Mouse (Mus musculus) gastrocnemius, postnatal 14 days (tissue): Measurements from ENCODE around the gene Gpr132. TPM values are rescaled to one million over a fixed set of nuclear protein-coding genes. Genes with fewer than 3 reads are reported as not detected.

Source experiments
- DNase-seq: peaks from one replicate; pipeline ENCODE4 v3.0.0; 2021; ENCODE audit warnings: mixed read lengths
- intact Hi-C: fragments of 180-260 bp; cut with DNase I; formaldehyde crosslinking; loops from one replicate; pipeline ENCODE4 v1.15.1; 2025; ENCODE audit warnings: low total_unique reads
- total RNA-seq, 2 experiments: library from RNA; stranded (reverse); gene quantifications; 2 replicates each; pipeline ENCODE4 v1.2.3; 2021

The Gpr132 gene
- total RNA-seq, 2 experiments from 2014 or later: 0.10 TPM; not detected in 1

- intact Hi-C loops: no loop called here
- peak; percentile 4 for DNase-seq
Observed at GRCm38 (mm10) chr12:112807796-112808195, 60.2 kb downstream of the Gpr132 start.

DNA sequence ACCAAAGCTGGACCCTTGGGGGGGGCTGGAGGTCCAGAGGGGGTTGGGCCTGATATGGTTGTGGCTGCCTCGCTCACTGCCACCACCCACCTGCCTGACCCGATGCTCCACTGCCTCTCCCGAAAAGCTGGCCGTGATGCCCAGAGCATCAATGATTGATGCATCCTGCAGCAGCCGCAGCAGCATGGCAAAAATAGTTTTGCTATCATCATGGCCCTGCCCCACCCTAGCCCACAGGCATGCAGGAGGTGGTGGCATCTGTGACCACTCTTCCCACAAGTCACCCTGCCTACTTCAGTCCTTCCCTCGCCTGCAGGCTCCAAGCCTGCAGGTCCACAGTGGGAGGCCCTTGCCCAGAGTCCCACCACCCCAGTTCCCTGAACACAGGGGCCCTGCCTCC is 62.0 kb downstream of the Gpr132 start:
- intact Hi-C loops: no loop called here
- DNase-seq: no peak

- DNase-seq: no peak
- intact Hi-C loops: loop anchor here (5.0 kb wide), 1 partner anchor 38 kb away; no protein-coding TSS in a partner anchor
Observed at GRCm38 (mm10) chr12:112804046-112804445, 64.0 kb downstream of the Gpr132 start.

DNA sequence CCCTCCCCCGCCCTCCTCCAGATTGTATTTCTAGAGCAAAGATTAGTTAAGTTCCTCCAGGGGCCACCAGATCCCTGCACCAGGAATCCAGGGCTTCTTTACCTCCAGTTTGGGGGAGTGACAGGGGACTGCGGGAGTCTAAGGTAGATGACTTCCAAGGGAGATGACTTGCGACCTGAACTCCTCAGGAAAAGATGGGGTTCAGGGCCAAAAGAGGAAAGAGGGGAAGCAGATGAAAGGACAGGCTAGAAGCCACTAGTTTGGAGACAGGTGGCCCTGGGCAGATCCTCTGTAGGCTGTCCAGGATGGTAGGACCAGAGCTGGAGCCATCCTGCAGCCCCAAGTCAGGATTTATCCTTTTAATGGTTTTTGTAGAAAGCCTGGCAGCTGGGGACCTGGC is 65.1 kb downstream of the Gpr132 start:
- DNase-seq: peak; percentile 3
- intact Hi-C loops: loop anchor here (5.0 kb wide), 1 partner anchor 39 kb away; no protein-coding TSS in a partner anchor

DNA sequence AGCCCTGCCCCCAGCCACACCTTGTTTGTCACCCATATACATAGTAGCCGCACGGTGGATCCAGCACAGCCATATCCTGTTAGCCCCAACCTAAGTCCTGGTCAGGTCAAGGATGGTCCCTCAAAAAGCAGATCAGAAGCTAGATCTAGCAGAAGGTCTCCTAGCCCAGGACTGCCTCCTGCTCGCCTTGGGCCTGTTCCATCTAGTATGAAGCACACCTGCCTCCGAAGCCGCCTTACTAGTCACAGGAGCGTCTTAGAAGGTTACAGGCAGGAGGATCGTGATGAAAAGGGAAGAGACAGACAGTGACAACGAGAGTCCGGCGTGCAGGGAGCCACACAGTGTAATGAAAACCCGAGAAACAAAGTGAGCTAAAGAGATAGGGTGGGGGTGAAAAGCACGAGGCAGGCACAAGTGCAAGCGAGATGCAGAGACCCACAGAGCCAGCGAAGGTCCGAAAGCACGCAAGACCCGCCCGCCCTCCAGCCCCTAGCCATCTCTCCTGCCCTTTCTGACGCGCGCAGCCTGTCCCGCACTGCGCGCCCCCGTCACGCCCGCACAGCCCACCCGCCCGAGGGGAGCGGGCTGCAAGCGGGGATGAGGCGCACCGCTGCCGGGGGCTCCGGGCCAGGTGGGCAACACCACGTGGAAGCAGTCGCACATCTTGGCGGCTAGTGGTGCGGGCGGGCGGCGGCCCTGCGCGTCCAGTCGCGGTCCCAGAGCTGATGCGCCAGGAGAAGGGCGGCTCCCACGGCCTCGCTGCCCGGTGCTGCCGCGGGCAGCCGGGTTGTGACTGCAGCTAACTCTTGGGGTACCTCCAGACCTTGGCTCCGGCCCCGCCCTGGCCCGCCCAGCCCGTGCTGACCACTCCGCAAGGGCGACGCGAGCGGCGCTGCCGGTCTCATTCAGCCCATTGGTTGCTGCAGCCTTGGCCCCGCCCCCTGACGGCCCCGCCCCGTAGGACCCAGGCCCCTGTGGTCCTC is 65.9 kb downstream of the Gpr132 start, which contains the start of gene Ahnak2:
Gene Ahnak2, minus strand, starts transcription at position 794 of the 983 bp plus-strand sequence.
- peak; percentile 57 for DNase-seq
- intact Hi-C loops: loop anchor here (5.0 kb wide), 1 partner anchor 40 kb away; no protein-coding TSS in a partner anchor

Other genes starting within 250 kb of the Gpr132 start
- gene Adssl1, start 248.2 kb downstream of the Gpr132 start, total RNA-seq: 100 to 1,000 TPM; 462 to 471 TPM
- gene Siva1, start 223.5 kb downstream of the Gpr132 start, total RNA-seq: 10 to 100 TPM; 16.9 to 18.7 TPM
- 10 to 100 TPM; 78.3 to 89.4 TPM for gene Akt1, start 193.3 kb downstream of the Gpr132 start, total RNA-seq
- gene Zbtb42, start 189.4 kb downstream of the Gpr132 start, total RNA-seq: 1 to 10 TPM; 1.3 to 2.1 TPM
- gene Cep170b, start 147.8 kb downstream of the Gpr132 start, total RNA-seq: 10 to 100 TPM; 10.9 to 14.4 TPM
- gene Pld4, start 107.6 kb downstream of the Gpr132 start, total RNA-seq: 1 to 10 TPM; 3.2 to 4.1 TPM
- gene Ahnak2, start 65.6 kb downstream of the Gpr132 start, total RNA-seq: 10 to 100 TPM in 1 of 2 experiments, 1 to 10 TPM in 1; 7.8 to 11.3 TPM
- under 1 TPM; 0.62 to 0.73 TPM for gene Clba1, start 59.3 kb downstream of the Gpr132 start, total RNA-seq
- gene Cdca4, start 38.8 kb downstream of the Gpr132 start, total RNA-seq: 1 to 10 TPM; 4.3 to 5.8 TPM
- 10 to 100 TPM; 24.2 to 25.5 TPM for gene Jag2, start 61.5 kb upstream of the Gpr132 start, total RNA-seq
- 10 to 100 TPM; 14.8 to 17.5 TPM for gene Nudt14, start 73.9 kb upstream of the Gpr132 start, total RNA-seq
- 10 to 100 TPM in 1 of 2 experiments, 1 to 10 TPM in 1; 7.3 to 10.2 TPM for gene Btbd6, start 108.3 kb upstream of the Gpr132 start, total RNA-seq
- gene Brf1, start 132.5 kb upstream of the Gpr132 start, total RNA-seq: 10 to 100 TPM; 21.4 to 22.7 TPM
- gene Pacs2, start 146.3 kb upstream of the Gpr132 start, total RNA-seq: 10 to 100 TPM; 31.9 to 41.4 TPM
- under 1 TPM in 1 of 2 experiments, not detected in 1; 0.27 TPM for gene Tex22, start 206.3 kb upstream of the Gpr132 start, total RNA-seq
- 10 to 100 TPM; 34.6 to 35.4 TPM for gene Mta1, start 230.1 kb upstream of the Gpr132 start, total RNA-seq